Mouse (Mus musculus) embryonic facial prominence, embryonic 11.5 days (tissue): ENCODE data around the gene Ren1. TPM values are rescaled to one million over a fixed set of nuclear protein-coding genes. Genes with fewer than 3 reads are reported as not detected.

Experiments used
- ATAC-seq: fragments of 200-750 bp; cut with Nextera tagmentation; replicated peaks from 2 replicates; pipeline ENCODE4 v1.8.0; 2017; ENCODE audit warnings: low read depth; ENCODE audit not compliant: insufficient number of reproducible peaks, low FRiP score, low TSS enrichment
- DNase-seq: peaks from one replicate; pipeline ENCODE4 v3.0.0-alpha.2; 2015; ENCODE audit warnings: low spot score
- H3K27ac ChIP-seq: fragments of 300-500 bp; sonication (generic); replicated peaks from 2 replicates; pipeline ENCODE4 v1.5.1; 2014; ENCODE audit warnings: mild to moderate bottlenecking, low read depth, low read length, control low read depth
- H3K27me3 ChIP-seq: fragments of 300-500 bp; sonication (generic); 2 replicates; pipeline ENCODE4 v1.6.1; 2014; ENCODE audit warnings: mild to moderate bottlenecking, low read length, moderate library complexity, mixed read lengths; ENCODE audit not compliant: control insufficient read depth, insufficient read depth
- H3K36me3 ChIP-seq: fragments of 300-500 bp; sonication (generic); replicated peaks from 2 replicates; pipeline ENCODE4 v1.6.1; 2014; ENCODE audit warnings: low read depth, mild to moderate bottlenecking, low read length, moderate library complexity, mixed read lengths; ENCODE audit not compliant: control insufficient read depth, insufficient read depth
- H3K4me1 ChIP-seq: fragments of 300-500 bp; sonication (generic); 2 replicates; pipeline ENCODE4 v1.6.1; 2014; ENCODE audit warnings: low read length, mixed read lengths; ENCODE audit not compliant: control insufficient read depth, insufficient read depth
- H3K4me2 ChIP-seq: fragments of 300-500 bp; sonication (generic); 2 replicates; pipeline ENCODE4 v1.6.1; 2014; ENCODE audit warnings: low read depth, mild to moderate bottlenecking, control low read depth, low read length, moderate library complexity
- H3K4me3 ChIP-seq: fragments of 300-500 bp; sonication (generic); 2 replicates; pipeline ENCODE4 v1.5.1; 2014; ENCODE audit warnings: low read depth, low read length, control low read depth
- H3K9ac ChIP-seq: fragments of 300-500 bp; sonication (generic); replicated peaks from 2 replicates; pipeline ENCODE4 v1.6.1; 2014; ENCODE audit warnings: mild to moderate bottlenecking, control low read depth, low read length
- H3K9me3 ChIP-seq: fragments of 300-500 bp; sonication (generic); replicated peaks from 2 replicates; pipeline ENCODE4 v1.6.1; 2016; ENCODE audit warnings: mild to moderate bottlenecking, low read length, inconsistent platforms, mixed read lengths; ENCODE audit not compliant: control insufficient read depth
- WGBS: fragments of 180-500 bp; shearing (Covaris S2); extraction: QIAGEN DNeasy Blood & Tissue Kit; methylation state at CpG from one replicate; pipeline ENCODE4 v1.1.7; 2014; 5-methylcytosine and 5-hydroxymethylcytosine counted together
- polyA plus RNA-seq: library from polyadenylated mRNA; unstranded; fragments of >200 nt; fragmentation: Nextera tagmentation; extraction: Ambion mirVana; gene quantifications from 2 replicates; pipeline ENCODE4 v1.2.1, GENCODE M21; 2014

Ren1 gene
- not detected in 2 replicates for polyA plus RNA-seq

- Histone ChIP-seq H3K27ac (no peak within 1 kb of the TSS), H3K4me3 (no peak within 1 kb of the TSS), H3K4me2 (no peak within 1 kb of the TSS), H3K36me3 (no peaks in the 10 kb centered on the region), H3K27me3 (no peaks in the 10 kb centered on the region), H3K9me3 (no peaks in the 10 kb centered on the region), H3K9ac (no peak within 1 kb of the TSS), H3K4me1 (no peaks in the 10 kb centered on the region)
- ATAC-seq: no peak
- DNase-seq: no peak
- WGBS: 91% methylated on average over 1 of the region's 1 CpGs
Measured at GRCm38 (mm10) chr1:133350210-133350609, at the start of gene Ren1. Gene Ren1 (plus strand): TSS chr1:133350510.

DNA sequence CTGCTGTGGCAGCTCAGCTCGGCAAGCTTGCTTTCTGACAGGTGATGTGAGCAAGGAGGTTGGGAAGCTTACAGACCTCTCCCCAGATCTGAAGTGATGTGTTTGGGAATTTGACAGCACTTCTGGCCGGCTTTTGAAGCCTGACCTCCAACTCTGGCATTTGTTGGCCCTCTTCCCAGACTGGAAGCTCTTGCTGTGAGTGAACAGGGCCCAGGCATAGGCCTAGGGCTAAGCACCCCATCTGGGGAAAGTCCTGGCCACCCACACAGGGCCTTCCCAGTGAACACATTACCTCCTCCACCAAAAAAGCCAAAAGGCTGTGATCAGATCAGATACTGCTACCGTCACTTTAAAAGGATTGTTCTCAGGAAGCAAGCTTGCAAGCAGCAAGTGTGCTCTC, 47.8 kb upstream of the Ren1 start:
- Histone ChIP-seq H3K4me2 (no peak overlapping the region), H3K4me3 (no peak overlapping the region), H3K9me3 (no peaks in the 10 kb centered on the region), H3K27me3 (no peaks in the 10 kb centered on the region), H3K9ac (no peak overlapping the region), H3K36me3 (no peaks in the 10 kb centered on the region), H3K4me1 (no peaks in the 10 kb centered on the region), H3K27ac (no peak overlapping the region)
- 52% methylated on average over 3 of the region's 3 CpGs for WGBS
- DNase-seq (no peak), ATAC-seq (no peak)

DNA sequence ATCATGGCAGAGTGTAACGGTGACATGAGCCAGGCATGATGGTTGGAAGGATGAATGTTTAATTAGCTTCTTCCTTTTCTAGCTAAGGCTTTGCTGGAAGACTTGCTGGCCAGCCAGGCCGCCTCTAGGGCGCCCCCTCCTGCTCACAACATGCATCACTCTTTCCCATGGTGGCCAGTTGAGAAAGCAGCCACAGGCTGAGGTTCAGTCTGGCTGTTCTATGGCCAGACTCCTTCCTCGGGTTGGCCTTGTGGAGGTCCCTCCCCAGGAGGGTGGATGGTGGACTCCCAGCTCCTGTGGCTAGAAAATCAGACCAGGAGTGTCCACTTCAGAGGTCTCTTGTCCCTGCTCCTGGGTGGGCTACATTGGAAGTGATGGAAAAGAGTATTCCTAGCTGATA, 43.5 kb upstream of the Ren1 start:
- Histone ChIP-seq H3K27ac (no peak overlapping the region), H3K4me2 (no peak overlapping the region), H3K4me3 (no peak overlapping the region), H3K4me1 (0 out of 2 replicates have a peak, but pooled peaks cover under 1% of the 10 kb centered on the region), H3K27me3 (no peaks in the 10 kb centered on the region), H3K36me3 (no peaks in the 10 kb centered on the region), H3K9ac (no peak overlapping the region), H3K9me3 (no peaks in the 10 kb centered on the region)
- DNase-seq (peak; percentile 69), ATAC-seq (no peak)
- 11% methylated on average over 4 of the region's 4 CpGs for WGBS

- H3K9me3 ChIP-seq: no peaks in the 10 kb centered on the region
- no peak overlapping the region for H3K4me2 ChIP-seq
- H3K27ac ChIP-seq: no peak overlapping the region
- 19% methylated on average over 6 of the region's 6 CpGs for WGBS
- H3K36me3 ChIP-seq: no peaks in the 10 kb centered on the region
- no peaks in the 10 kb centered on the region for H3K27me3 ChIP-seq
- H3K9ac ChIP-seq: no peak overlapping the region
- DNase-seq (peak; percentile 84), ATAC-seq (0 out of 2 replicates have a peak, but pooled peaks have one; percentile 53)
- 0 out of 2 replicates have a peak, but pooled peaks cover 3% of the 10 kb centered on the region for H3K4me1 ChIP-seq
- H3K4me3 ChIP-seq: no peak overlapping the region
Measured at GRCm38 (mm10) chr1:133307318-133307717, 43.0 kb upstream of the Ren1 start.

- no peaks in the 10 kb centered on the region for H3K36me3 ChIP-seq
- H3K27me3 ChIP-seq: no peaks in the 10 kb centered on the region
- no peak within 1 kb of the TSS for H3K4me3 ChIP-seq
- H3K27ac ChIP-seq: no peak within 1 kb of the TSS
- no peak within 1 kb of the TSS for H3K4me2 ChIP-seq
- ATAC-seq (no peak), DNase-seq (no peak)
- H3K9ac ChIP-seq: no peak within 1 kb of the TSS
- H3K9me3 ChIP-seq: no peaks in the 10 kb centered on the region
- H3K4me1 ChIP-seq: 0 out of 2 replicates have a peak, but pooled peaks cover 3% of the 10 kb centered on the region
- 67% methylated on average over 14 of the region's 14 CpGs for WGBS
Measured at GRCm38 (mm10) chr1:133309652-133310267, 40.5 kb upstream of the Ren1 start, which contains the start of gene Golt1a. Gene Golt1a (plus strand): TSS chr1:133309800.

GRCm38 (mm10) chr1:133311240-133311639, 39.1 kb upstream of the Ren1 start:
- Histone ChIP-seq H3K27ac (no peak overlapping the region), H3K4me3 (no peak overlapping the region), H3K4me1 (0 out of 2 replicates have a peak, but pooled peaks cover 3% of the 10 kb centered on the region), H3K9me3 (no peaks in the 10 kb centered on the region), H3K9ac (no peak overlapping the region), H3K27me3 (no peaks in the 10 kb centered on the region), H3K4me2 (no peak overlapping the region), H3K36me3 (no peaks in the 10 kb centered on the region)
- ATAC-seq: no peak
- WGBS: 50% methylated on average over 4 of the region's 4 CpGs
- DNase-seq: no peak

GRCm38 (mm10) chr1:133311946-133312345, 38.4 kb upstream of the Ren1 start:
- Histone ChIP-seq H3K4me3 (no peak overlapping the region), H3K27ac (no peak overlapping the region), H3K9me3 (no peaks in the 10 kb centered on the region), H3K4me2 (no peak overlapping the region; the same call in 1 of the 2 replicates), H3K36me3 (no peaks in the 10 kb centered on the region), H3K9ac (no peak overlapping the region), H3K4me1 (0 out of 2 replicates have a peak, but pooled peaks cover 3% of the 10 kb centered on the region), H3K27me3 (no peaks in the 10 kb centered on the region)
- ATAC-seq (no peak), DNase-seq (no peak)
- 16% methylated on average over 10 of the region's 10 CpGs for WGBS

- Histone ChIP-seq H3K4me1 (0 out of 2 replicates have a peak, but pooled peaks cover 3% of the 10 kb centered on the region), H3K27ac (no peak overlapping the region), H3K36me3 (no peaks in the 10 kb centered on the region), H3K4me3 (no peak overlapping the region), H3K27me3 (no peaks in the 10 kb centered on the region), H3K4me2 (no peak overlapping the region), H3K9ac (no peak overlapping the region), H3K9me3 (no peaks in the 10 kb centered on the region)
- 0 out of 2 replicates have a peak, but pooled peaks have one; percentile 39 for ATAC-seq
- WGBS: 14% methylated on average over 8 of the region's 8 CpGs
- peak; percentile 71 for DNase-seq
Measured at GRCm38 (mm10) chr1:133314364-133314763, 35.9 kb upstream of the Ren1 start.
